Mouse (Mus musculus): Measurements from ENCODE around the gene Gm128.
A peak's percentile ranks its signal among the peaks of the same experiment; 100 is the strongest.

Gene Gm128

GRCm38 (mm10) chr3:95269789-95270188 lies 28.4 kb upstream of the Gm128 start:
- DNase-seq (ENCODE audit: low spot score in 2 of 2) = no peak

GRCm38 (mm10) chr3:95267855-95268254 lies 26.5 kb upstream of the Gm128 start:
- DNase-seq (ENCODE audit: low spot score in 2 of 2) = no peak

GRCm38 (mm10) chr3:95266052-95266451 lies 24.7 kb upstream of the Gm128 start:
- DNase-seq (ENCODE audit: low spot score in 2 of 2) = no peak

GRCm38 (mm10) chr3:95264724-95265123 lies 23.3 kb upstream of the Gm128 start:
- DNase-seq (ENCODE audit: low spot score in 2 of 2) = no peak

GRCm38 (mm10) chr3:95263089-95263739 lies 21.8 kb upstream of the Gm128 start:
- peak; percentile 70 to 86 for DNase-seq (ENCODE audit: low spot score in 2 of 2)

- no peak for DNase-seq (ENCODE audit: low spot score in 2 of 2)
These were observed 20.6 kb upstream of the Gm128 start for GRCm38 (mm10) chr3:95261975-95262374.

GRCm38 (mm10) chr3:95256931-95257330 lies 15.5 kb upstream of the Gm128 start:
- DNase-seq (ENCODE audit: low spot score in 2 of 2) = no peak

- DNase-seq (ENCODE audit: low spot score in 2 of 2) = no peak
These were observed 9.5 kb upstream of the Gm128 start, which contains the start of gene Bnipl for GRCm38 (mm10) chr3:95250783-95251424. Bnipl (minus strand) TSS chr3:95251193.

- DNase-seq (ENCODE audit: low spot score in 2 of 2) = no peak
These were observed 9.0 kb upstream of the Gm128 start for GRCm38 (mm10) chr3:95250361-95250760.

- no peak for DNase-seq (ENCODE audit: low spot score in 2 of 2)
These were observed 6.4 kb upstream of the Gm128 start for GRCm38 (mm10) chr3:95247660-95248336.

- DNase-seq (ENCODE audit: low spot score in 2 of 2) = no peak
These were observed 5.2 kb upstream of the Gm128 start for GRCm38 (mm10) chr3:95246465-95247231.

GRCm38 (mm10) chr3:95243086-95243485 lies 1.7 kb upstream of the Gm128 start:
- no peak for DNase-seq (ENCODE audit: low spot score in 2 of 2)

- no peak for DNase-seq (ENCODE audit: low spot score in 2 of 2)
These were observed 498 bp downstream of the Gm128 start for GRCm38 (mm10) chr3:95240900-95241299.

- no peak for DNase-seq (ENCODE audit: low spot score in 2 of 2)
These were observed 1.4 kb downstream of the Gm128 start for GRCm38 (mm10) chr3:95239971-95240370.

GRCm38 (mm10) chr3:95239022-95239421 lies 2.4 kb downstream of the Gm128 start:
- DNase-seq (ENCODE audit: low spot score in 2 of 2) = no peak

GRCm38 (mm10) chr3:95237541-95238099 lies 3.8 kb downstream of the Gm128 start:
- no peak for DNase-seq (ENCODE audit: low spot score in 2 of 2)

- DNase-seq (ENCODE audit: low spot score in 2 of 2) = no peak
These were observed 5.8 kb downstream of the Gm128 start for GRCm38 (mm10) chr3:95235386-95236301.

GRCm38 (mm10) chr3:95233303-95233980 lies 8.0 kb downstream of the Gm128 start:
- no peak for DNase-seq (ENCODE audit: low spot score in 2 of 2)

- no peak for DNase-seq (ENCODE audit: low spot score in 2 of 2)
These were observed 8.6 kb downstream of the Gm128 start for GRCm38 (mm10) chr3:95232771-95233170.
